Mouse (Mus musculus) hindbrain, embryonic 16.5 days (tissue): ENCODE measurements around the gene Sptbn4. TPM values are rescaled to one million over a fixed set of nuclear protein-coding genes. Genes with fewer than 3 reads are reported as not detected.
A peak's percentile ranks its signal among the peaks of the same experiment; 100 is the strongest.

ENCODE experiments used
- ATAC-seq: fragments of 200-750 bp; cut with Nextera tagmentation; 2 replicates; pipeline ENCODE4 v1.8.0; 2017; ENCODE audit warnings: moderate TSS enrichment, moderate library complexity
- H3K27ac ChIP-seq: fragments of 300-500 bp; sonication (generic); 2 replicates; pipeline ENCODE4 v1.5.1; 2014; ENCODE audit warnings: low read depth, mild to moderate bottlenecking, control low read depth, low read length, moderate library complexity
- H3K27me3 ChIP-seq: fragments of 300-500 bp; sonication (generic); replicated peaks from 2 replicates; pipeline ENCODE4 v1.6.1; 2014; ENCODE audit warnings: low read length; ENCODE audit not compliant: control insufficient read depth, insufficient read depth
- H3K36me3 ChIP-seq: fragments of 300-500 bp; sonication (generic); 2 replicates; pipeline ENCODE4 v1.6.1; 2014; ENCODE audit warnings: mild to moderate bottlenecking, low read length, moderate library complexity, mixed read lengths; ENCODE audit not compliant: control insufficient read depth, insufficient read depth
- H3K4me1 ChIP-seq: fragments of 300-500 bp; sonication (generic); 2 replicates; pipeline ENCODE4 v1.6.1; 2014; ENCODE audit warnings: low read depth, low read length; ENCODE audit not compliant: control insufficient read depth, insufficient read depth
- H3K4me2 ChIP-seq: fragments of 300-500 bp; sonication (generic); 2 replicates; pipeline ENCODE4 v1.6.1; 2014; ENCODE audit warnings: mild to moderate bottlenecking, low read length, control low read depth, moderate library complexity
- H3K4me3 ChIP-seq: fragments of 300-500 bp; sonication (generic); 2 replicates; pipeline ENCODE4 v1.5.1; 2014; ENCODE audit warnings: mild to moderate bottlenecking, low read length, control low read depth, moderate library complexity
- H3K9ac ChIP-seq: fragments of 300-500 bp; sonication (generic); 2 replicates; pipeline ENCODE4 v1.6.1; 2014; ENCODE audit warnings: low read depth, mild to moderate bottlenecking, control low read depth, low read length, moderate library complexity
- H3K9me3 ChIP-seq: fragments of 300-500 bp; sonication (generic); 2 replicates; pipeline ENCODE4 v1.6.1; 2014; ENCODE audit warnings: mild to moderate bottlenecking, low read length, moderate library complexity; ENCODE audit not compliant: control insufficient read depth
- WGBS: fragments of 180-500 bp; shearing (Covaris S2); extraction: QIAGEN DNeasy Blood & Tissue Kit; methylation state at CpG from one replicate; pipeline ENCODE4 v1.1.7; 2014; 5-methylcytosine and 5-hydroxymethylcytosine counted together
- polyA plus RNA-seq: library from polyadenylated mRNA; unstranded; fragments of >200 nt; fragmentation: Nextera tagmentation; extraction: Ambion mirVana; gene quantifications from 2 replicates; pipeline ENCODE4 v1.2.1, GENCODE M21; 2015

Sptbn4 gene
- polyA plus RNA-seq, 1 experiment from 2014 or later = 3.1 TPM

GRCm38 (mm10) chr7:27384134-27384533, 63.4 kb downstream of the Sptbn4 start:
- H3K4me2 ChIP-seq = no peak overlapping the region
- peak; percentile 32; the same call in 1 of the 2 replicates for ATAC-seq
- WGBS = 59% methylated on average over 5 of the region's 5 CpGs

GRCm38 (mm10) chr7:27383233-27383632, 64.3 kb downstream of the Sptbn4 start:
- Histone ChIP-seq H3K4me1 (no peaks in the 10 kb centered on the region), H3K9ac (no peak overlapping the region), H3K27ac (no peak overlapping the region), H3K27me3 (peaks cover 4% of the 10 kb centered on the region; the same call in 1 of the 2 replicates), H3K36me3 (no peaks in the 10 kb centered on the region), H3K4me2 (no peak overlapping the region), H3K9me3 (no peaks in the 10 kb centered on the region), H3K4me3 (no peak overlapping the region)
- WGBS = 86% methylated on average over 1 of the region's 1 CpGs
- ATAC-seq = no peak

More at GRCm38 (mm10) chr7:27384134-27384533, 63.4 kb downstream of the Sptbn4 start:
- no peaks in the 10 kb centered on the region for H3K4me1 ChIP-seq
- no peak overlapping the region for H3K4me3 ChIP-seq
- H3K27ac ChIP-seq = no peak overlapping the region
- peaks cover 4% of the 10 kb centered on the region; the same call in 1 of the 2 replicates for H3K27me3 ChIP-seq
- no peaks in the 10 kb centered on the region for H3K36me3 ChIP-seq
- no peak overlapping the region for H3K9ac ChIP-seq
- H3K9me3 ChIP-seq = no peaks in the 10 kb centered on the region

- ATAC-seq = no peak
- Histone ChIP-seq H3K4me3 (no peak overlapping the region), H3K4me1 (no peaks in the 10 kb centered on the region), H3K27ac (no peak overlapping the region), H3K9ac (no peak overlapping the region), H3K27me3 (peaks cover 15% of the 10 kb centered on the region), H3K9me3 (no peaks in the 10 kb centered on the region), H3K4me2 (no peak overlapping the region), H3K36me3 (no peaks in the 10 kb centered on the region)
- WGBS = 61% methylated on average over 4 of the region's 4 CpGs
Measured at GRCm38 (mm10) chr7:27381560-27381959, 65.9 kb downstream of the Sptbn4 start.

- H3K36me3 ChIP-seq = no peaks in the 10 kb centered on the region
- no peaks in the 10 kb centered on the region for H3K4me1 ChIP-seq
- H3K27ac ChIP-seq = no peak overlapping the region
- no peak overlapping the region for H3K4me2 ChIP-seq
- H3K9ac ChIP-seq = no peak overlapping the region
- 42% methylated on average over 1 of the region's 1 CpGs for WGBS
- H3K9me3 ChIP-seq = no peaks in the 10 kb centered on the region
- no peak overlapping the region for H3K4me3 ChIP-seq
- H3K27me3 ChIP-seq = peaks cover 20% of the 10 kb centered on the region
- ATAC-seq = no peak
Measured at GRCm38 (mm10) chr7:27381009-27381408, 66.5 kb downstream of the Sptbn4 start.

GRCm38 (mm10) chr7:27379836-27380235, 67.7 kb downstream of the Sptbn4 start:
- H3K4me3 ChIP-seq = no peak overlapping the region
- no peaks in the 10 kb centered on the region for H3K9me3 ChIP-seq
- H3K36me3 ChIP-seq = no peaks in the 10 kb centered on the region
- H3K4me2 ChIP-seq = no peak overlapping the region
- H3K27me3 ChIP-seq = peaks cover 30% of the 10 kb centered on the region
- ATAC-seq = no peak
- no peaks in the 10 kb centered on the region for H3K4me1 ChIP-seq
- no peak overlapping the region for H3K9ac ChIP-seq
- H3K27ac ChIP-seq = no peak overlapping the region
- WGBS = 74% methylated on average over 6 of the region's 6 CpGs

- H3K9me3 ChIP-seq = no peaks in the 10 kb centered on the region
- no peak for ATAC-seq
- no peak overlapping the region for H3K27ac ChIP-seq
- H3K4me1 ChIP-seq = no peaks in the 10 kb centered on the region
- no peak overlapping the region for H3K4me3 ChIP-seq
- no peak overlapping the region for H3K9ac ChIP-seq
- no peak overlapping the region for H3K4me2 ChIP-seq
- H3K36me3 ChIP-seq = no peaks in the 10 kb centered on the region
- peaks cover 42% of the 10 kb centered on the region for H3K27me3 ChIP-seq
- 22% methylated on average over 4 of the region's 4 CpGs for WGBS
Measured at GRCm38 (mm10) chr7:27378431-27378830, 69.1 kb downstream of the Sptbn4 start.

- Histone ChIP-seq H3K27me3 (peaks cover 65% of the 10 kb centered on the region), H3K36me3 (peaks cover 5% of the 10 kb centered on the region), H3K4me1 (no peaks in the 10 kb centered on the region), H3K9me3 (peaks cover 2% of the 10 kb centered on the region), H3K4me3 (no peak overlapping the region), H3K4me2 (no peak overlapping the region), H3K27ac (no peak overlapping the region), H3K9ac (no peak overlapping the region)
- ATAC-seq = no peak
- WGBS = 7% methylated on average over 22 of the region's 22 CpGs
Measured at GRCm38 (mm10) chr7:27375274-27375673, 72.2 kb downstream of the Sptbn4 start.

- peaks cover 92% of the 10 kb centered on the region for H3K27me3 ChIP-seq
- no peak overlapping the region for H3K4me3 ChIP-seq
- H3K27ac ChIP-seq = no peak overlapping the region
- no peak overlapping the region for H3K4me2 ChIP-seq
- H3K36me3 ChIP-seq = peaks cover 15% of the 10 kb centered on the region
- peaks cover 8% of the 10 kb centered on the region for H3K9me3 ChIP-seq
- no peak for ATAC-seq
- 12% methylated on average over 44 of the region's 44 CpGs for WGBS
- H3K9ac ChIP-seq = no peak overlapping the region
- no peaks in the 10 kb centered on the region for H3K4me1 ChIP-seq
Measured at GRCm38 (mm10) chr7:27371715-27372462, 75.6 kb downstream of the Sptbn4 start.

GRCm38 (mm10) chr7:27369111-27369510, 78.4 kb downstream of the Sptbn4 start:
- WGBS = 81% methylated on average over 19 of the region's 19 CpGs

More at GRCm38 (mm10) chr7:27369111-27369510, 78.4 kb downstream of the Sptbn4 start:
- peaks cover 21% of the 10 kb centered on the region for H3K36me3 ChIP-seq
- ATAC-seq = no peak
- H3K4me2 ChIP-seq = no peak overlapping the region
- H3K4me1 ChIP-seq = no peaks in the 10 kb centered on the region
- no peak overlapping the region for H3K9ac ChIP-seq
- H3K4me3 ChIP-seq = no peak overlapping the region
- H3K27ac ChIP-seq = no peak overlapping the region
- H3K9me3 ChIP-seq = peaks cover 8% of the 10 kb centered on the region
- H3K27me3 ChIP-seq = peaks cover 96% of the 10 kb centered on the region
